In genomic region chr13:11563224-11564024, GRCm38 (mm10) we compare ENCODE assay signal across 9 mouse cellular contexts.
DNase-seq lines count a peak whose midpoint lies in the region; ATAC-seq and TF ChIP-seq lines count a peak whose summit lies in the region.
"Had no signal": no experiment of that assay in that cellular context is flagged by ENCODE, and none has a peak within 500 bp of the region (broad histone marks: within the 10 kb centered on the region; RNA-seq: fewer than 3 reads in every experiment).

No protein-coding gene starts in this region.

- H3K4me2 ChIP-seq in embryonic facial prominence, embryonic 12.5 days (replicated peaks), result no peak overlapping the region
- H3K4me2 ChIP-seq in hindbrain, embryonic 11.5 days (replicated peaks; ENCODE audit: low read depth, low read length), result no peak overlapping the region
- no peak overlapping the region for H3K4me2 ChIP-seq in lung, postnatal 0 days (replicated peaks; ENCODE audit: low read depth, low read length)

- WGBS in embryonic facial prominence, embryonic 12.5 days, result 16% methylated on average over 1 of the region's 1 CpGs
- 47% methylated on average over 1 of the region's 1 CpGs for WGBS in hindbrain, embryonic 11.5 days
- WGBS in lung, postnatal 0 days, result 11% methylated on average over 1 of the region's 1 CpGs

- H3K79me2 ChIP-seq in C2C12 (ENCODE audit: control insufficient read depth, insufficient read depth), result no peaks in the 10 kb centered on the region

- H3K27me3 ChIP-seq in C2C12 (ENCODE audit: control insufficient read depth, insufficient read depth, insufficient read length), result no peaks in the 10 kb centered on the region
- H3K27me3 ChIP-seq in embryonic facial prominence, embryonic 12.5 days, result no peaks in the 10 kb centered on the region
- no peaks in the 10 kb centered on the region for H3K27me3 ChIP-seq in hindbrain, embryonic 11.5 days (ENCODE audit: control insufficient read depth, insufficient read depth, low read length)
- no peaks in the 10 kb centered on the region for H3K27me3 ChIP-seq in lung, postnatal 0 days (replicated peaks; ENCODE audit: insufficient read depth, low read length)
- H3K27me3 ChIP-seq: megakaryocyte, embryonic 14.5 days had no signal

- no peaks in the 10 kb centered on the region for H3K9me3 ChIP-seq in embryonic facial prominence, embryonic 12.5 days
- H3K9me3 ChIP-seq in hindbrain, embryonic 11.5 days (ENCODE audit: control insufficient read depth, low read length), result no peaks in the 10 kb centered on the region
- H3K9me3 ChIP-seq in lung, postnatal 0 days (ENCODE audit: low read length), result no peaks in the 10 kb centered on the region
- H3K9me3 ChIP-seq: megakaryocyte, embryonic 14.5 days had no signal

- no peaks in the 10 kb centered on the region for H3K36me3 ChIP-seq in C2C12 (ENCODE audit: control insufficient read depth, insufficient read depth)
- no peaks in the 10 kb centered on the region for H3K36me3 ChIP-seq in embryonic facial prominence, embryonic 12.5 days
- no peaks in the 10 kb centered on the region for H3K36me3 ChIP-seq in hindbrain, embryonic 11.5 days (ENCODE audit: control insufficient read depth, insufficient read depth, low read length)
- no peaks in the 10 kb centered on the region for H3K36me3 ChIP-seq in lung, postnatal 0 days (ENCODE audit: insufficient read depth, low read length)

- H3K27ac ChIP-seq in embryonic facial prominence, embryonic 12.5 days, result no peak overlapping the region
- H3K27ac ChIP-seq in hindbrain, embryonic 11.5 days (ENCODE audit: low read depth, low read length), result no peak overlapping the region
- H3K27ac ChIP-seq in lung, postnatal 0 days (ENCODE audit: low read length), result no peak overlapping the region

- H3K4me3 ChIP-seq in C2C12 (ENCODE audit: insufficient read depth, poor library complexity, severe bottlenecking), result no peak overlapping the region
- no peak overlapping the region for H3K4me3 ChIP-seq in embryonic facial prominence, embryonic 12.5 days
- no peak overlapping the region for H3K4me3 ChIP-seq in hindbrain, embryonic 11.5 days (ENCODE audit: low read depth, low read length)
- H3K4me3 ChIP-seq in lung, postnatal 0 days (ENCODE audit: low read depth, low read length), result no peak overlapping the region
- H3K4me3 ChIP-seq: megakaryocyte, embryonic 14.5 days had no signal

- TF ChIP-seq EP300 in lung, postnatal 0 days (IDR thresholded peaks at IDR 0.05), result no peak

- peak; percentile 72 for DNase-seq in adrenal gland, postnatal 25 days
- DNase-seq in hindbrain, embryonic 11.5 days (ENCODE audit: low spot score), result peak; percentile 70
- DNase-seq in layer of hippocampus, adult 9-11 months, result peak; percentile 40
- peak; percentile 46 for DNase-seq in lung, postnatal 0 days (ENCODE audit: low spot score)
- peak; percentile 52 for DNase-seq in retina, postnatal 7 days (ENCODE audit: low read depth, low spot score)

- no peak overlapping the region for H3K9ac ChIP-seq in embryonic facial prominence, embryonic 12.5 days
- H3K9ac ChIP-seq in hindbrain, embryonic 11.5 days (ENCODE audit: low read depth, low read length), result no peak overlapping the region
- H3K9ac ChIP-seq in lung, postnatal 0 days (replicated peaks; ENCODE audit: low read depth), result no peak overlapping the region

- H3K79me3 ChIP-seq in C2C12 (ENCODE audit: low read depth), result no peaks in the 10 kb centered on the region

- TF ChIP-seq CTCF in C2C12 (IDR thresholded peaks at IDR 0.05; ENCODE audit: control insufficient read depth, insufficient read depth, insufficient read length), result peak; percentile 7
- TF ChIP-seq CTCF in lung, postnatal 0 days (IDR thresholded peaks at IDR 0.05), result peak; percentile 73

- no peak overlapping the region for H3ac ChIP-seq in C2C12 (ENCODE audit: control insufficient read depth, insufficient read length, low read depth)

- peak; percentile 52; the same call in 1 of the 2 replicates for ATAC-seq in embryonic facial prominence, embryonic 12.5 days (ENCODE audit: insufficient number of reproducible peaks, insufficient read depth, low FRiP score, low TSS enrichment)
- peak; percentile 76 for ATAC-seq in hindbrain, embryonic 11.5 days (ENCODE audit: low FRiP score)
- no peak for ATAC-seq in lung, postnatal 0 days
- no peak for ATAC-seq in granulocyte monocyte progenitor cell, adult 5-6 weeks (replicated peaks; ENCODE audit: poor library complexity, severe bottlenecking)

- H3K4me1 ChIP-seq in embryonic facial prominence, embryonic 12.5 days, result no peaks in the 10 kb centered on the region
- no peaks in the 10 kb centered on the region for H3K4me1 ChIP-seq in hindbrain, embryonic 11.5 days (replicated peaks; ENCODE audit: control insufficient read depth, insufficient read depth, low read length)
- H3K4me1 ChIP-seq in lung, postnatal 0 days (ENCODE audit: insufficient read depth, low read depth, low read length), result no peaks in the 10 kb centered on the region
- H3K4me1 ChIP-seq: megakaryocyte, embryonic 14.5 days had no signal

TF ChIP-seq in C2C12, 6 proteins besides CTCF, POLR2A, EP300 and RAD21:
- TF ChIP-seq FOSL1 (IDR thresholded peaks at IDR 0.05; ENCODE audit: insufficient read depth, low read length, poor library complexity, severe bottlenecking), result no peak
TF ChIP-seq in C2C12: peak in this region for 0.

Comparison
In these comparisons a context has a peak if more than half of its experiments do, and no peak if none do; other contexts are left out.
1. ATAC-seq: peak in embryonic facial prominence, embryonic 12.5 days (single experiment) and hindbrain, embryonic 11.5 days (single experiment); none in lung, postnatal 0 days (single experiment) and granulocyte monocyte progenitor cell, adult 5-6 weeks (single experiment).
2. Peak in every context shown above with its lines, with median percentiles within 50 percentile points of each other: DNase-seq.